ENCODE assay signal across 8 mouse cellular contexts in the genomic region with DNA sequence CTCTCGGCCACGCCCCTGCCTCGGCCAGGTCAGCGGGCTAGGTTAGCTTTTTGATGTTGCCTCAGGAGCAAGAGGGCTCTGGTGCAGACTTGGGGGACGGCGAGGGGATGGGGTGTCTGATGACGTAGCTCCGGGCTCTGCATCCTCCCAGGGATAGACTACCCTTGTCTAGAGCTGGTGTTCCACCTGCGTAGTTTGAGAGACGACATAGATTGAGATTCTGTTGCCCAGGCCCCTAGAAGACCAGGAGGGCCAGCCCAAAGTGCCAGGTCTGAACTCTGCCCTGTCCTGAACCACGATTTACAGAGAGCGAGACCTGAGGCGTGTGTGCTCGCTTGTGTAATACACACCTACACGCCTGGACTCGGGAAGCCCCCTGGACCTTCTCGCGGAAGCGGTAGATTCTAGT. TPM values are rescaled to one million over a fixed set of nuclear protein-coding genes. Genes with fewer than 3 reads are reported as not detected.
A peak's percentile ranks its signal among the peaks of the same experiment; 100 is the strongest.
DNase-seq lines count a peak whose midpoint lies in the region; ATAC-seq and TF ChIP-seq lines count a peak whose summit lies in the region.

No protein-coding gene starts in this region.

- H3K4me2 ChIP-seq in CH12.LX (ENCODE audit: insufficient read depth, low read depth, poor library complexity, severe bottlenecking) = peak overlapping the region; percentile 53; the same call in 1 of the 2 replicates
- peak overlapping the region; percentile 76 for H3K4me2 ChIP-seq in forebrain, embryonic 15.5 days (replicated peaks)
- peak overlapping the region; percentile 89 for H3K4me2 ChIP-seq in liver, embryonic 15.5 days

- TF ChIP-seq RAD21 in CH12.LX (IDR thresholded peaks at IDR 0.05; ENCODE audit: low read depth, low read length) = no peak

- no peaks in the 10 kb centered on the region; the same call in none of the 2 replicates for H3K4me1 ChIP-seq in heart, adult 2 months (ENCODE audit: control insufficient read depth, insufficient read depth, low read length)
- H3K4me1 ChIP-seq in CH12.LX (ENCODE audit: control insufficient read depth in 1 of 2, insufficient read depth in 2 of 2) = peaks cover 0 to 26% of the 10 kb centered on the region in 2 experiments; a peak in 2 of 4 replicates
- H3K4me1 ChIP-seq in forebrain, embryonic 15.5 days = 0 out of 2 replicates have a peak, but pooled peaks cover 5% of the 10 kb centered on the region
- H3K4me1 ChIP-seq in liver, embryonic 15.5 days (replicated peaks) = peaks cover 46% of the 10 kb centered on the region

- in situ Hi-C loops in CH12.LX (cut with MboI; ENCODE audit: low pct_ligation_motif_present, low pct_unique_long_range_greater_than_20kb, low sequenced_read_pairs) = no loop called here

- peak overlapping the region; percentile 59; the same call in 1 of the 2 replicates for H3K9ac ChIP-seq in heart, adult 2 months (ENCODE audit: low read depth, low read length)
- no peak overlapping the region for H3K9ac ChIP-seq in CH12.LX (ENCODE audit: insufficient read depth, low read depth)
- H3K9ac ChIP-seq in forebrain, embryonic 15.5 days (replicated peaks) = peak overlapping the region; percentile 38
- peak overlapping the region; percentile 58; the same call in 1 of the 2 replicates for H3K9ac ChIP-seq in liver, embryonic 15.5 days

- peak; percentile 93 for ATAC-seq in forebrain, embryonic 15.5 days (replicated peaks)
- ATAC-seq in liver, embryonic 15.5 days (ENCODE audit: insufficient read depth) = peak; percentile 26
- no peak for ATAC-seq in megakaryocyte progenitor cell, adult 5-6 weeks (replicated peaks; ENCODE audit: poor library complexity)

- no peak for TF ChIP-seq EP300 in heart, adult 2 months (IDR thresholded peaks at IDR 0.05; ENCODE audit: insufficient read depth, low read depth, low read length)
- no peak for TF ChIP-seq EP300 in CH12.LX (IDR thresholded peaks at IDR 0.05; ENCODE audit: low read length)

- H3K79me2 ChIP-seq in heart, adult 2 months (replicated peaks; ENCODE audit: control insufficient read depth, insufficient read depth, low read length) = no peaks in the 10 kb centered on the region; the same call in 1 of the 2 replicates
- H3K79me2 ChIP-seq in CH12.LX (replicated peaks; ENCODE audit: control insufficient read depth, extremely low read depth, insufficient read depth, poor library complexity, severe bottlenecking) = peaks cover 44% of the 10 kb centered on the region

- H3K27me3 ChIP-seq in heart, adult 2 months (ENCODE audit: control insufficient read depth, insufficient read depth, low read length) = no peaks in the 10 kb centered on the region
- H3K27me3 ChIP-seq in CH12.LX (replicated peaks) = no peaks in the 10 kb centered on the region
- no peaks in the 10 kb centered on the region for H3K27me3 ChIP-seq in forebrain, embryonic 15.5 days
- H3K27me3 ChIP-seq in liver, embryonic 15.5 days = no peaks in the 10 kb centered on the region

- TF ChIP-seq POLR2A in heart, adult 2 months (IDR thresholded peaks at IDR 0.05; ENCODE audit: insufficient read depth, low read depth, low read length) = no peak; the same call in 1 of the 2 replicates
- TF ChIP-seq POLR2A in CH12.LX (IDR thresholded peaks at IDR 0.05; ENCODE audit: low read depth, low read length) = peak; percentile 52; the same call in 1 of the 2 replicates

- H3K4me3 ChIP-seq in heart, adult 2 months = peak overlapping the region; percentile 92
- H3K4me3 ChIP-seq in CH12.LX (replicated peaks in 1 of 3; ENCODE audit: low read depth in 2 of 3, low read length in 2 of 3, poor library complexity in 1 of 3) = peak overlapping the region; percentile 31 to 76 (median 36)
- peak overlapping the region; percentile 79 for H3K4me3 ChIP-seq in forebrain, embryonic 15.5 days
- peak overlapping the region; percentile 88 for H3K4me3 ChIP-seq in liver, embryonic 15.5 days (replicated peaks)

- no peak for TF ChIP-seq CTCF in heart, adult 2 months (IDR thresholded peaks at IDR 0.05)
- TF ChIP-seq CTCF in CH12.LX (conservative IDR thresholded peaks at IDR 0.05 in 1 of 2, IDR thresholded peaks at IDR 0.05 in 1 of 2; ENCODE audit: low read depth in 2 of 2, low read length in 2 of 2) = no peak

- dilution Hi-C loops in CH12.LX (cut with MboI; ENCODE audit: extremely low pct_ligation_motif_present, extremely low pct_unique_long_range_greater_than_20kb, low sequenced_read_pairs) = no loop called here

- no peak for DNase-seq in heart, adult 2 months
- no peak for DNase-seq in heart, adult 9 months (ENCODE audit: low spot score in 2 of 2)
- no peak for DNase-seq in CH12.LX (ENCODE audit: extremely low read depth)
- no peak for DNase-seq in adrenal gland, postnatal 10 days
- no peak for DNase-seq in urinary bladder, postnatal 14 days (ENCODE audit: low spot score)

- H3K9me3 ChIP-seq in CH12.LX (replicated peaks; ENCODE audit: low read length) = no peaks in the 10 kb centered on the region
- H3K9me3 ChIP-seq in forebrain, embryonic 15.5 days = no peaks in the 10 kb centered on the region
- no peaks in the 10 kb centered on the region for H3K9me3 ChIP-seq in liver, embryonic 15.5 days (replicated peaks)

- peak overlapping the region; percentile 11; the same call in 1 of the 2 replicates for H3K27ac ChIP-seq in heart, adult 2 months
- no peak overlapping the region for H3K27ac ChIP-seq in CH12.LX (ENCODE audit: insufficient read depth, low read depth)
- H3K27ac ChIP-seq in forebrain, embryonic 15.5 days (replicated peaks) = no peak overlapping the region
- H3K27ac ChIP-seq in liver, embryonic 15.5 days (replicated peaks) = peak overlapping the region; percentile 83

- intact Hi-C loops in heart, adult 2 months (cut with DNase I) = no loop called here

- WGBS in heart, adult 2 months = 7% methylated on average over 19 of the region's 19 CpGs
- WGBS in forebrain, embryonic 15.5 days = 4% methylated on average over 19 of the region's 19 CpGs
- 12% methylated on average over 19 of the region's 19 CpGs for WGBS in liver, embryonic 15.5 days (ENCODE audit: insufficient replicate concordance)

- H3K36me3 ChIP-seq in heart, adult 2 months (ENCODE audit: control insufficient read depth, insufficient read depth, low read length) = peaks cover 4% of the 10 kb centered on the region
- no peaks in the 10 kb centered on the region for H3K36me3 ChIP-seq in CH12.LX (replicated peaks in 1 of 2; ENCODE audit: control insufficient read depth in 1 of 2, insufficient read depth in 1 of 2, low read length in 1 of 2)
- no peaks in the 10 kb centered on the region for H3K36me3 ChIP-seq in forebrain, embryonic 15.5 days
- no peaks in the 10 kb centered on the region for H3K36me3 ChIP-seq in liver, embryonic 15.5 days (replicated peaks)

TF ChIP-seq in CH12.LX, 34 proteins besides CTCF, POLR2A, EP300 and RAD21:
- no peak for TF ChIP-seq SMC3 (IDR thresholded peaks at IDR 0.05; ENCODE audit: low read depth, low read length)
- TF ChIP-seq GABPA (IDR thresholded peaks at IDR 0.05; ENCODE audit: insufficient replicate concordance, low read depth, low read length) = no peak
- no peak for TF ChIP-seq ZMIZ1 (IDR thresholded peaks at IDR 0.05; ENCODE audit: low read depth, low read length)
- TF ChIP-seq ZNF384 (IDR thresholded peaks at IDR 0.05; ENCODE audit: low read depth, low read length) = no peak
- TF ChIP-seq SIN3A (IDR thresholded peaks at IDR 0.05; ENCODE audit: low read length) = no peak
- TF ChIP-seq USF2 (conservative IDR thresholded peaks at IDR 0.05; ENCODE audit: low read depth, low read length) = no peak
- TF ChIP-seq JUN (IDR thresholded peaks at IDR 0.05; ENCODE audit: insufficient read depth, low read depth, low read length) = no peak
- no peak for TF ChIP-seq MAZ (IDR thresholded peaks at IDR 0.05; ENCODE audit: low read depth, low read length)
- TF ChIP-seq MYC (IDR thresholded peaks at IDR 0.05; ENCODE audit: low read depth, low read length) = no peak
- no peak for TF ChIP-seq CHD1 (IDR thresholded peaks at IDR 0.05; ENCODE audit: low read depth, low read length)
TF ChIP-seq in CH12.LX: peak in this region for 0.

RNA-seq across cellular contexts. Expression of a gene that starts 0.3 kb away (rescaled TPM):
- total RNA-seq in heart, adult 2 months (2021) = 10 to 100 TPM; 82.9 to 93.8 TPM
- 72.9 and 227 TPM in 2 replicates for polyA plus RNA-seq in heart, adult 2 months (2012; rRNA removed)
- total RNA-seq in CH12.LX (2012; rRNA removed) = 57.5 and 60.1 TPM in 2 replicates
- total RNA-seq in CH12.LX (2014; rRNA removed) = 184 and 196 TPM in 2 replicates
- polyA plus RNA-seq in CH12.LX (2012; ENCODE audit: insufficient read length, low read depth) = 71.0 and 78.0 TPM in 2 replicates
- polyA plus RNA-seq in forebrain, embryonic 15.5 days (2015; fragmentation: Nextera tagmentation; extraction: Ambion mirVana) = 190 and 192 TPM in 2 replicates
- 145 and 154 TPM in 2 replicates for polyA plus RNA-seq in liver, embryonic 15.5 days (2015; fragmentation: Nextera tagmentation; extraction: Ambion mirVana)
- 100 to 1,000 TPM; 138 to 143 TPM for total RNA-seq in adrenal gland, postnatal 10 days (2021)
- 83.3 and 86.9 TPM in 2 replicates for total RNA-seq in megakaryocyte progenitor cell, adult 5-6 weeks (2015)
- total RNA-seq in megakaryocyte progenitor cell, adult 5-6 weeks (2017) = 62.8 and 71.7 TPM in 2 replicates

Comparison
In these comparisons a context has a peak if more than half of its experiments do, and no peak if none do; other contexts are left out.
1. H3K27ac ChIP-seq: peak in heart, adult 2 months (single experiment) and liver, embryonic 15.5 days (single experiment); none in CH12.LX (single experiment) and forebrain, embryonic 15.5 days (single experiment).
2. H3K4me3 ChIP-seq: peak in every context shown above with its lines; median percentile 92 in heart, adult 2 months; 88 in liver, embryonic 15.5 days; 79 in forebrain, embryonic 15.5 days; 36 in CH12.LX.
3. Peak in every context shown above with its lines, with median percentiles within 50 percentile points of each other: H3K4me2 ChIP-seq.